ENCODE assay signal across 25 mouse cellular contexts in the genomic region with DNA sequence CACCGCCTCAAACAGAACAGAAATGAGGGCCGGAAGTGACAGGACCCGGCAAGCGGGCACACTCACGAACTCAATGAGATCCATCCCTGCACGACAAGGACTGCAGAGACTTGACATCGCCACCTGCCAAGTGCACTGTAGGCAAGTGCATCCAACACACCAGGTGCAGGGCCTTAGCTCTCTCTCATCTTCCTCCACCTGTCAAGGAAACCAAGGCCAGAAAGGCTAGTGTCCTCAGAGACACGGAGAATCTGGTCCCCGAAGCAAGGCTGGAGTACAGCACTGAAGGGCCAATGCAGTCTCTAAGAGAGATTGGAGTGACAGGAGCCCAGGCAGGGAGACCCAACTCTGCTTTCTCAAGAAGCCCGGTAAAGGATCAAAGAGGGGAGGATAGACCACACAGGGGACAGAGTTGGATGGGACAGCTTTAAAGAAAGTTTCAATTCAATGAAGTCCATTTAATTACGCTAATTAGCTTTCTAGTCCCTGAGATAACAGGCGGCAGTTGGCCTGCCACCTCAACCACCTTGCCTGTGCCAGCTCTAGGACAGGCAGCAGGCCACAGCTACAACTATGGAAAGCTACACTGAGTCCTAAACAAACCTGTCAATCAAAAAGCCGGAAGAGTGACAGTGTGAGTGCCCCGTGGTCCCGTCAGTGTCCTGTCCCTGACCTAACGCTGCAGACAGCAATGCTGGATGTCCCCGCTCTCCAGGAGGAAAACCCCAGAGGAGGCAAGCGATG. TPM values are rescaled to one million over a fixed set of nuclear protein-coding genes. Genes with fewer than 3 reads are reported as not detected.
DNase-seq lines count a peak whose midpoint lies in the region; ATAC-seq and TF ChIP-seq lines count a peak whose summit lies in the region.
"Had no signal": no experiment of that assay in that cellular context is flagged by ENCODE, and none has a peak within 500 bp of the region (broad histone marks: within the 10 kb centered on the region; RNA-seq: fewer than 3 reads in every experiment).

No protein-coding gene starts in this region.

- TF ChIP-seq POLR2A in heart, adult 2 months (IDR thresholded peaks at IDR 0.05; ENCODE audit: insufficient read depth, low read depth, low read length) = no peak
- TF ChIP-seq POLR2A in cerebellum, adult 2 months (IDR thresholded peaks at IDR 0.05; ENCODE audit: borderline replicate concordance, insufficient read depth, low read length) = no peak

- H3K79me2 ChIP-seq in heart, adult 2 months (replicated peaks; ENCODE audit: control insufficient read depth, insufficient read depth, low read length) = peaks cover 12% of the 10 kb centered on the region

- intact Hi-C loops in heart, adult 2 months (cut with DNase I) = no loop called here

- no peak for TF ChIP-seq CTCF in heart, adult 2 months (IDR thresholded peaks at IDR 0.05)
- TF ChIP-seq CTCF in cerebellum, adult 2 months (IDR thresholded peaks at IDR 0.05; ENCODE audit: borderline replicate concordance, insufficient read depth, low read depth, low read length) = no peak

- no peak for TF ChIP-seq EP300 in heart, adult 2 months (IDR thresholded peaks at IDR 0.05; ENCODE audit: insufficient read depth, low read depth, low read length)

- peaks cover 31% of the 10 kb centered on the region for H3K4me1 ChIP-seq in heart, adult 2 months (ENCODE audit: control insufficient read depth, insufficient read depth, low read length)
- peaks cover 43% of the 10 kb centered on the region for H3K4me1 ChIP-seq in cerebellum, adult 2 months (ENCODE audit: control insufficient read depth, insufficient read depth, low read length)
- H3K4me1 ChIP-seq: neural tube, embryonic 12.5 days had no signal

- DNase-seq in heart, adult 2 months = no peak
- DNase-seq in heart, adult 11 months = no peak
- DNase-seq in cerebellum, adult 2 months = peak; percentile 54 to 70
- DNase-seq in cerebellum, adult 9-11 months = peak; percentile 70
- DNase-seq in frontal cortex, postnatal 25 days (ENCODE audit: low spot score in 2 of 2) = no peak
- DNase-seq: adrenal gland, postnatal 25 days; B cell, adult 2 months; gastrocnemius, postnatal 14 days; kidney, adult 9 months; kidney, postnatal 10 days; layer of hippocampus, adult 9-11 months; liver; lung, embryonic 14.5 days; lung, postnatal 14 days; right cerebral cortex, postnatal 4 days; thymus, adult 2 months; thymus, postnatal 36 days had no signal

- 60% methylated on average over 18 of the region's 18 CpGs for WGBS in heart, adult 2 months
- 20% methylated on average over 18 of the region's 18 CpGs for WGBS in cerebellum, adult 2 months

- ATAC-seq in megakaryocyte-erythroid progenitor cell, adult 5-6 weeks (replicated peaks; ENCODE audit: low FRiP score, low TSS enrichment, poor library complexity, severe bottlenecking) = no peak
- ATAC-seq: forebrain, embryonic 16.5 days; intestine, postnatal 0 days had no signal

- no peak overlapping the region for H3K4me3 ChIP-seq in heart, adult 2 months
- H3K4me3 ChIP-seq in cerebellum, adult 2 months (replicated peaks; ENCODE audit: insufficient read depth, low read depth, low read length) = no peak overlapping the region
- H3K4me3 ChIP-seq: midbrain, embryonic 12.5 days; myocyte; neural tube, embryonic 12.5 days had no signal

- no peaks in the 10 kb centered on the region; the same call in 1 of the 2 replicates for H3K36me3 ChIP-seq in heart, adult 2 months (ENCODE audit: control insufficient read depth, insufficient read depth, low read length)

- peak overlapping the region; percentile 67 for H3K27ac ChIP-seq in heart, adult 2 months
- H3K27ac ChIP-seq in cerebellum, adult 2 months (ENCODE audit: insufficient read depth, low read length) = peak overlapping the region; percentile 37
- H3K27ac ChIP-seq: hindbrain, embryonic 14.5 days; liver, embryonic 14.5 days; midbrain, embryonic 12.5 days; neural tube, embryonic 12.5 days had no signal

- H3K27me3 ChIP-seq in heart, adult 2 months (ENCODE audit: control insufficient read depth, insufficient read depth, low read length) = no peaks in the 10 kb centered on the region
- H3K27me3 ChIP-seq in cerebellum, adult 2 months (ENCODE audit: control insufficient read depth, insufficient read depth, low read length) = no peaks in the 10 kb centered on the region
- H3K27me3 ChIP-seq: midbrain, embryonic 12.5 days; neural tube, embryonic 12.5 days had no signal

- 0 out of 2 replicates have a peak overlapping the region, but pooled peaks have one; percentile 24 for H3K9ac ChIP-seq in heart, adult 2 months (ENCODE audit: low read depth, low read length)
- H3K9ac ChIP-seq: hindbrain, embryonic 14.5 days; liver, embryonic 14.5 days; lung, embryonic 14.5 days; midbrain, embryonic 12.5 days; neural tube, embryonic 12.5 days had no signal

RNA-seq across cellular contexts. Expression of a gene that starts 20.2 kb away (rescaled TPM):
- 10 to 100 TPM; 10.3 TPM for total RNA-seq in heart, adult 2 months (2021)
- 8.3 and 13.7 TPM in 2 replicates for polyA plus RNA-seq in heart, adult 2 months (2012; rRNA removed)
- polyA plus RNA-seq in cerebellum, adult 2 months (2012; rRNA removed) = 18.5 and 19.5 TPM in 2 replicates
- total RNA-seq in megakaryocyte-erythroid progenitor cell, adult 5-6 weeks (2014; fragmentation: Nextera tagmentation) = 21.6 and 29.3 TPM in 2 replicates
- 21.5 and 21.7 TPM in 2 replicates for total RNA-seq in megakaryocyte-erythroid progenitor cell, adult 5-6 weeks (2017)

RNA-seq across cellular contexts. Expression of a gene that starts 20.4 kb away (rescaled TPM):
- total RNA-seq in heart, adult 2 months (2021) = 10 to 100 TPM; 18.8 to 20.2 TPM
- 6.8 and 9.7 TPM in 2 replicates for polyA plus RNA-seq in heart, adult 2 months (2012; rRNA removed)
- 16.2 and 18.2 TPM in 2 replicates for polyA plus RNA-seq in cerebellum, adult 2 months (2012; rRNA removed)
- 10.5 and 12.0 TPM in 2 replicates for total RNA-seq in megakaryocyte-erythroid progenitor cell, adult 5-6 weeks (2014; fragmentation: Nextera tagmentation)
- 11.8 and 14.8 TPM in 2 replicates for total RNA-seq in megakaryocyte-erythroid progenitor cell, adult 5-6 weeks (2017)

RNA-seq across cellular contexts. Expression of a gene that starts 31.2 kb away (rescaled TPM):
- 100 to 1,000 TPM; 331 to 374 TPM for total RNA-seq in heart, adult 2 months (2021)
- polyA plus RNA-seq in heart, adult 2 months (2012; rRNA removed) = 146 and 227 TPM in 2 replicates
- 58.1 and 58.8 TPM in 2 replicates for polyA plus RNA-seq in cerebellum, adult 2 months (2012; rRNA removed)
- 12.8 and 16.6 TPM in 2 replicates for total RNA-seq in megakaryocyte-erythroid progenitor cell, adult 5-6 weeks (2014; fragmentation: Nextera tagmentation)
- total RNA-seq in megakaryocyte-erythroid progenitor cell, adult 5-6 weeks (2017) = 11.7 and 13.6 TPM in 2 replicates

RNA-seq across cellular contexts. Expression of a gene that starts 55.0 kb away (rescaled TPM):
- 10 to 100 TPM; 47.3 to 51.7 TPM for total RNA-seq in heart, adult 2 months (2021)
- polyA plus RNA-seq in heart, adult 2 months (2012; rRNA removed) = 28.9 and 46.7 TPM in 2 replicates
- polyA plus RNA-seq in cerebellum, adult 2 months (2012; rRNA removed) = 15.0 and 15.7 TPM in 2 replicates
- total RNA-seq in megakaryocyte-erythroid progenitor cell, adult 5-6 weeks (2014; fragmentation: Nextera tagmentation) = 55.2 and 62.5 TPM in 2 replicates
- total RNA-seq in megakaryocyte-erythroid progenitor cell, adult 5-6 weeks (2017) = 88.0 and 94.9 TPM in 2 replicates

RNA-seq across cellular contexts. Expression of a gene that starts 55.1 kb away (rescaled TPM):
- total RNA-seq in heart, adult 2 months (2021) = 100 to 1,000 TPM; 169 to 189 TPM
- 199 and 263 TPM in 2 replicates for polyA plus RNA-seq in heart, adult 2 months (2012; rRNA removed)
- polyA plus RNA-seq in cerebellum, adult 2 months (2012; rRNA removed) = 98.3 and 100 TPM in 2 replicates
- total RNA-seq in megakaryocyte-erythroid progenitor cell, adult 5-6 weeks (2014; fragmentation: Nextera tagmentation) = 96.0 and 98.2 TPM in 2 replicates
- 51.5 and 55.6 TPM in 2 replicates for total RNA-seq in megakaryocyte-erythroid progenitor cell, adult 5-6 weeks (2017)

Comparison
In these comparisons a context has a peak if more than half of its experiments do, and no peak if none do; other contexts are left out.
1. DNase-seq: peak in cerebellum, adult 2 months (2 of 2) and cerebellum, adult 9-11 months (single experiment); none in heart, adult 2 months (0 of 2), heart, adult 11 months (single experiment) and frontal cortex, postnatal 25 days (0 of 2).
2. RNA of a gene that starts 31.2 kb away (total RNA-seq): 331 to 374 TPM in heart, adult 2 months; 11.7 to 16.6 TPM in megakaryocyte-erythroid progenitor cell, adult 5-6 weeks; every median in the first group is over 10 times any median in the second.